Mouse (Mus musculus) cerebellum, adult 11-12 months (tissue): ENCODE measurements around the gene Apof.
A peak's percentile ranks its signal among the peaks of the same experiment; 100 is the strongest.

Experiments used
- DNase-seq: peaks from one replicate; pipeline ENCODE4 v3.0.0; 2022

Gene Apof

DNA sequence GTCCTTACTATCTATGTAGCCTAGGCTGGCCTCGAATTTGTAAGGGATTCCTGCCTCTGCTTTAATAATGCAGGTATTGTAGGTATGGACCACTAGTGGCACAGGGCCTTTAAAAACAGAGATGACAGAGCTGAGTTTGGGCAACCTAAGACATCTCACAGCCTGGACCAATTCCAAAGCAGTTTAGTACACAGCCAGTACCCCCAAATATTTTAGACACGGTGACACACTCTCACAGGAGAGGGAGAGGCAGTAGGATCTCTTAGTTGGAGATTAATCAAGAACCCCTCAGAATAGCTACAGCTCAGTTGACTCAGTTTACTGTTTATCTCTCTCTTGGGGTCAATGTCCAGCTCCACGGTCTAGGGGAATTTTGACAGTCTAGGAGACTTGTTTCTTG, 33.9 kb downstream of the Apof start:
- DNase-seq: peak; percentile 29

DNA sequence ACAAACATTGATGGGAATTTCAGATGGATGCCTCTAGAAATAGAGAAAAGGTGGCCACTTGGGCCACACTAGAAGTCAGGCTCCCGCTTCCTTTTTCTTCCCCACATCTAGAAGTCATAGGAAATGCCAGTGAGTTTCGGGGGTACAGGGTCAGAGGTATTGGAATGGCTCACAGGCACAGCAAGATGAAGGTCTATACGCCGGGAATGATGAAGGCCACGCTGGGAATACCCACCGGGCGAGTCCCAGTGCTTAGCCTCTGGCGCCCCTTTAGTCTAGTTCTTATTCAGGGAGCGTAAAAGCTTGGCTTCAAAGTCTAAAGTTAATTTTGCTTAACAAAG, 34.3 kb downstream of the Apof start:
- DNase-seq: no peak

DNA sequence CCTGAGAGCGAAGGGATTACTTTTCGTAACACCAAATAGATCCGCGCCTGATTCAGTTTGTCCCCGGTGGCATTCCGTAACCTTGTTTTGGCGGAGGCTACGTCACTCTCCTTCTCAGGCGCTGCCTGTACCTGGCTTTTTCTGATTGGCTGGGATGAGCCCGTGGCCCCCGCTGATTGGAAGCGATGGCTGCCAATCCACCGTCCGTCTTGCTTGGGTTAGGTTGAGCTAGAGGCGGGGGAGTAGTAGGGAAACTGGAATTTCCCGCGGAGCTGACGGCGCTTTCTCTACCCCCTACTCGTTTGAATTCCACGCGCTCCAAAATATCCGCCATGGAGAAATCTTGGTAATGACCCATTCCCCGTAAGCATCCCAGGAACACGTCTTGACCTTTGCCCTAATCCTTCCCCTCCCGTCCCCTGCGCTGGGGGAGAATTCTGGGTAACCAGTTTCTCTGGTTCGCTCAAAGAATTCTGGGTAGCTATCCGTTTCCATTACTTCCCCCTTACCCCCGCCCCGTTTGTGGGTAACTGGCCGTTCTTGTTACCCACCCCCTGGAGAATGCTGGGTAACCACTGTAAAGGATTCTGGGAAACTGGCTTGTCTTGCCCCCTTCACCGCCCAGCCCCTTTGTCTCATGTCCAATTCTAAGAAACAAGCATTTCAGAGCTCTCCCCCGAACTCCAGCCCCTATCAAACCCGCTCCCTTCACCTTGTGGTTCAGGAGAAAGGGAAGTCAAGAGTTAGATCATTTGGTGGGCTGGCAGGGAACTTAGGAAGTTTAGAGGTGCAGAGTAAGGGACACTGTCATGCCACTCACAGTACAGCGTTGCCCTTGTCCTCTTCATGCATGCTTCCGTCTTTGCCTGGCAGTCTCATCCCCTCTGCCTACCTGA, 34.9 kb downstream of the Apof start, which contains the start of gene Pan2:
TSS of gene Pan2 (plus strand) at position 210 of the 896 bp plus-strand sequence.
- DNase-seq: peak; percentile 99

DNA sequence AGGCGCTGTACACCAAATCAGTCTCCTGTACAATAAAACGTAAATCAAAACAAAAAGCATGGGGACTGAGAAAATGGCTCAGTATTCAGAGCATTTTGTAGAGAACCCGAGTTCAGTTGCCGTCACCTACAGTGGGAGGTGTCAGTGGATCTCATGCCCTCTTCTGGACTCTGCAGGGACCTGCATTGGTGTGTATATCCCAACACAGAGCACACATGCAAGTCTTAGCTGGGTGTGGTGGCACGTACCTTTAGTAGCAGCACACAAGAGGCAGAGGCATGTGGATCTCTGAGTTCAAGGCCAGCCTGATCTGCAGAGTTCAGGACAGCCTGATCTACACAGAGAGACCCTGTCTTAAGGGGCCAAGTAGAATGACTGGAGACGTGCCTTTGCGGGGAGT, 41.2 kb downstream of the Apof start:
- no peak for DNase-seq

DNA sequence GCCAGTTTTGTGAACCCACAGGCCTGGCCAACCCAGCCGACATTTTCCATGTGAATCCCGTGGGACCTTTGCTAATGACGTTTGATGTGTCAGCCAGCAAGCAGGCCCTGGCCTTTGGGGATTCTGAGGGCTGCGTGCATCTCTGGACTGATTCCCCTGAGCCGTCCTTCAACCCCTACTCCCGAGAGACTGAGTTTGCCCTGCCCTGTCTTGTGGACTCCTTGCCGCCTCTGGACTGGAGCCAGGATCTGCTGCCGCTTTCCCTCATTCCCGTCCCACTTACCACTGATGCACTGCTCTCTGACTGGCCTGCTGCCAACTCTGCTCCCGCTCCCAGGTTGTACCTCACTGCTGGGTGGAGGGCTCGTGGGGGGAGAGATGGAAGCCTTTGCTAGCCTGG, 41.7 kb downstream of the Apof start:
- peak; percentile 48 for DNase-seq

DNA sequence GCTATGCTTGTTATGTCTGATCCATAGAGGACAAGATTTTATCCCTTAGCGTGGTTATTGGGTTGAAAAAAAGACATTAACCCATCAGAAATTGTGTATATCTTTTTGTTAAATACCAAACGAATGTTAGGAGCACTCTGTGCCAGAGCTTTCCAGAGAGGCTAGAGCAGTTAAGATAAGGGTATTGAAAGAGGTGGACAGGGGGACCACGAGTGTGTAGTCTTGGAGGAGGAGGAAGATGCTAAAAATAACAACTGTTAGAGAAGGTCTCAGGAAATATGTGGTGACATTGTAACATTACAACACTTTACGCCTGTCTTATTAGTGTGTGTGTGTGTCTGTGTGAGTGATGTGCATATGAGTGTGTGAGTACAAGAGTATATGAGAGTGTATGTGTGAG, 42.4 kb downstream of the Apof start:
- DNase-seq: no peak

DNA sequence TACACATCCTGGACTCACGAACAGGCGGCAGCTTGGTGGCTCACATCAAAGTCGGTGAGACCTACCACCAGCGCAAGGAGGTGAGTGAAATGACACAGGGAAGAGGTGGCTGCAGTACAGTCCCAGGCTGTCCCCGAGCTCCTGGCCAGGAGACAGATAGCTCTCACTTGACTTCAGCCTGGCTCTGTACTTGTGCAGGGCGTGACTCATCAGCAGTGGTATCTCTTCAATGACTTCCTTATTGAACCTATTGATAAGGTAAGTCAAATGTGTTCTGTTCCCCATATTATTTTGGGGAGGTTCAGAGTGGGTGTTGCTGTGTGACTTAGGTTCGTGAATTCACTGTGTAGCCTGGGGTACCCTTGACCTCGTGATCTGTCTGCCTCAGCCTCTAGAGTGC, 47.1 kb downstream of the Apof start:
- no peak for DNase-seq
